In genomic region chr9:34695646-34696045, GRCm38 (mm10) we compare ENCODE assay signal across 24 mouse cellular contexts.
"Had no signal": no experiment of that assay in that cellular context is flagged by ENCODE, and none has a peak within 500 bp of the region (broad histone marks: within the 10 kb centered on the region; RNA-seq: fewer than 3 reads in every experiment).

No protein-coding gene starts in this region.

- H3K4me2 ChIP-seq: heart, embryonic 11.5 days; heart, embryonic 13.5 days; heart, embryonic 15.5 days; hindbrain, embryonic 13.5 days; hindbrain, embryonic 15.5 days; limb, embryonic 13.5 days; limb, embryonic 15.5 days; liver, embryonic 12.5 days had no signal

- ATAC-seq: intestine, embryonic 16.5 days; liver, embryonic 12.5 days had no signal

- DNase-seq: gastrocnemius, postnatal 14 days; gastrocnemius, postnatal 36 days; heart, adult 11 months; heart, adult 2 months; heart, postnatal 14 days; heart, postnatal 36 days; kidney, adult 11 months; kidney, adult 8-10 months; kidney, postnatal 14 days; kidney, postnatal 36 days; layer of hippocampus, adult 9-11 months; layer of hippocampus, postnatal 36 days; left cerebral cortex, postnatal 4 days had no signal

- H3K27me3 ChIP-seq: heart, embryonic 13.5 days; heart, embryonic 15.5 days; hindbrain, embryonic 13.5 days; hindbrain, embryonic 15.5 days; limb, embryonic 13.5 days; limb, embryonic 15.5 days; liver, embryonic 12.5 days had no signal

- H3K4me3 ChIP-seq: heart, adult 2 months; heart, embryonic 13.5 days; heart, embryonic 15.5 days; hindbrain, embryonic 13.5 days; hindbrain, embryonic 15.5 days; limb, embryonic 13.5 days; limb, embryonic 15.5 days; liver, embryonic 12.5 days had no signal

- H3K4me1 ChIP-seq: heart, embryonic 15.5 days; limb, embryonic 13.5 days; limb, embryonic 15.5 days; liver, embryonic 12.5 days had no signal

- H3K9ac ChIP-seq: heart, embryonic 13.5 days; heart, embryonic 15.5 days; hindbrain, embryonic 13.5 days; hindbrain, embryonic 15.5 days; limb, embryonic 13.5 days; limb, embryonic 15.5 days; liver, embryonic 12.5 days; liver, embryonic 14.5 days had no signal

- H3K36me3 ChIP-seq: heart, embryonic 13.5 days; heart, embryonic 15.5 days; hindbrain, embryonic 13.5 days; hindbrain, embryonic 15.5 days; limb, embryonic 13.5 days; limb, embryonic 15.5 days; liver, embryonic 12.5 days had no signal

- H3K9me3 ChIP-seq: heart, embryonic 13.5 days; heart, embryonic 15.5 days; hindbrain, embryonic 13.5 days; hindbrain, embryonic 15.5 days; limb, embryonic 13.5 days; limb, embryonic 15.5 days; liver, embryonic 12.5 days had no signal

- H3K27ac ChIP-seq: heart, adult 2 months; heart, embryonic 13.5 days; heart, embryonic 15.5 days; hindbrain, embryonic 13.5 days; hindbrain, embryonic 15.5 days; kidney, postnatal 0 days; limb, embryonic 13.5 days; limb, embryonic 15.5 days; liver, embryonic 12.5 days; liver, embryonic 14.5 days had no signal
